ENCODE assay signal across 8 mouse cellular contexts in genomic region chr3:89830815-89831591, GRCm38 (mm10). TPM values are rescaled to one million over a fixed set of nuclear protein-coding genes. Genes with fewer than 3 reads are reported as not detected.
DNase-seq lines count a peak whose midpoint lies in the region; ATAC-seq and TF ChIP-seq lines count a peak whose summit lies in the region.

She (plus strand) TSS chr3:89831370.

- TF ChIP-seq CTCF in thymus, adult 2 months (IDR thresholded peaks at IDR 0.05; ENCODE audit: borderline replicate concordance, control insufficient read depth, extremely low read depth, insufficient read depth, low read length, poor library complexity), result no peak

- no peak for DNase-seq in thymus, adult 2 months
- no peak for DNase-seq in thymus, postnatal 0 days (ENCODE audit: low spot score)
- DNase-seq in heart, adult 8-10 months (ENCODE audit: low spot score), result no peak
- DNase-seq in kidney, adult 18-20 months, result peak; percentile 44
- DNase-seq in testis, postnatal 10 days (ENCODE audit: low spot score), result peak; percentile 62
- DNase-seq in urinary bladder, adult 2 months (ENCODE audit: low spot score), result no peak
- no peak for DNase-seq in urinary bladder, postnatal 36 days (ENCODE audit: low spot score in 2 of 2)

- H3K27ac ChIP-seq in thymus, adult 2 months (ENCODE audit: control insufficient read depth, insufficient read depth, low read length), result no peak within 1 kb of the TSS
- H3K27ac ChIP-seq in lung, embryonic 16.5 days (ENCODE audit: low read length), result peak within 1 kb of the TSS; percentile 67

- H3K4me2 ChIP-seq in lung, embryonic 16.5 days (ENCODE audit: low read depth, low read length), result peak within 1 kb of the TSS; percentile 63

- H3K9ac ChIP-seq in lung, embryonic 16.5 days (ENCODE audit: low read length), result peak within 1 kb of the TSS; percentile 78

- no peaks in the 10 kb centered on the region for H3K4me1 ChIP-seq in thymus, adult 2 months (replicated peaks; ENCODE audit: control insufficient read depth, insufficient read depth, low read length)
- H3K4me1 ChIP-seq in lung, embryonic 16.5 days (replicated peaks; ENCODE audit: control insufficient read depth, insufficient read depth, low read length), result peaks cover 2% of the 10 kb centered on the region; the same call in 1 of the 2 replicates

- WGBS in thymus, adult 2 months, result 8% methylated on average over 96 of the region's 96 CpGs
- 1% methylated on average over 81 of the region's 96 CpGs for WGBS in lung, embryonic 16.5 days

- ATAC-seq in lung, embryonic 16.5 days (ENCODE audit: low read depth), result peak; percentile 72

- no peaks in the 10 kb centered on the region for H3K36me3 ChIP-seq in thymus, adult 2 months (ENCODE audit: control insufficient read depth, insufficient read depth, low read length)
- H3K36me3 ChIP-seq in lung, embryonic 16.5 days (ENCODE audit: control insufficient read depth, insufficient read depth, low read length), result no peaks in the 10 kb centered on the region

- 0 out of 2 replicates have a peak within 1 kb of the TSS, but pooled peaks have one; percentile 8 for H3K4me3 ChIP-seq in thymus, adult 2 months (ENCODE audit: control insufficient read depth, insufficient read depth, low read length)
- peak within 1 kb of the TSS; percentile 60 for H3K4me3 ChIP-seq in lung, embryonic 16.5 days (ENCODE audit: low read length)

- TF ChIP-seq POLR2A in thymus, adult 2 months (IDR thresholded peaks at IDR 0.05; ENCODE audit: control insufficient read depth, extremely low read depth, insufficient read depth, low read length, poor library complexity), result no peak

- H3K27me3 ChIP-seq in thymus, adult 2 months (ENCODE audit: control insufficient read depth, insufficient read depth, low read length), result peaks cover 7% of the 10 kb centered on the region; the same call in 1 of the 2 replicates
- H3K27me3 ChIP-seq in lung, embryonic 16.5 days (ENCODE audit: control insufficient read depth, insufficient read depth, low read depth, low read length), result peaks cover 52% of the 10 kb centered on the region

- H3K9me3 ChIP-seq in lung, embryonic 16.5 days (ENCODE audit: control insufficient read depth, low read length), result no peaks in the 10 kb centered on the region

RNA-seq across cellular contexts. Expression of gene She, which starts in this region (rescaled TPM):
- polyA plus RNA-seq in thymus, adult 2 months (2012; rRNA removed), result 0.43 and 0.69 TPM in 2 replicates
- 1.0 and 1.1 TPM in 2 replicates for polyA plus RNA-seq in thymus, postnatal 0 days (2015; fragmentation: Nextera tagmentation; extraction: Ambion mirVana)
- total RNA-seq in heart, adult 8-10 months (2022), result 10 to 100 TPM in 3 of 4 experiments, 1 to 10 TPM in 1; 8.5 to 14.1 (median 12.4) TPM
- polyA plus RNA-seq in lung, embryonic 16.5 days (2015; fragmentation: Nextera tagmentation; extraction: Ambion mirVana), result 8.8 and 9.3 TPM in 2 replicates
- polyA plus RNA-seq in urinary bladder, adult 2 months (2012; rRNA removed), result 3.4 and 5.3 TPM in 2 replicates

Comparison
In these comparisons a context has a peak if more than half of its experiments do, and no peak if none do; other contexts are left out.
1. DNase-seq: peak in kidney, adult 18-20 months (single experiment) and testis, postnatal 10 days (single experiment); none in thymus, adult 2 months (single experiment), thymus, postnatal 0 days (single experiment), heart, adult 8-10 months (single experiment), urinary bladder, adult 2 months (single experiment) and urinary bladder, postnatal 36 days (0 of 2).